Mouse (Mus musculus): ENCODE data around the gene Setd4.
A peak's percentile ranks its signal among the peaks of the same experiment; 100 is the strongest.

Gene Setd4

DNA sequence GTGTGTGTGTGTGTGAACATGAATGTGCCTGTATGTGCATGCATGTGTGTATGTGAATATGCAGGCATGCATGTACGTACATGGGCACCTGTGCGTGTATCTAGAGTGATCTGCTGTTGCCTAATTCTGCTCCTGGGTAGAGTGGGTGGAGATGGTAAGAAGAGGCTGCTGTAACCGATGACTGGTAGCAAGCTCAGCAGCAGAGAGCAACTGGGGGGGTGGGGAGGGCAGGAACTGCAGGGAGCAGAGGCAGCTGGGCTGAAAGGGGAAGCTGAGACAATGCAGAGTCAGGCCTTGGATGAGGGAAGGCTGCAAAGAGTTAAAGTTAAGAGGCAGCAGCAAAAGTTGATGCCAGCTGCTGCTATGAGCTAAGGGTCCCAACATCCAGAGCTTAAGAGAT lies 56.7 kb downstream of the Setd4 start:
- no peak for DNase-seq (ENCODE audit: low read depth in 1 of 2, low spot score in 2 of 2)

DNA sequence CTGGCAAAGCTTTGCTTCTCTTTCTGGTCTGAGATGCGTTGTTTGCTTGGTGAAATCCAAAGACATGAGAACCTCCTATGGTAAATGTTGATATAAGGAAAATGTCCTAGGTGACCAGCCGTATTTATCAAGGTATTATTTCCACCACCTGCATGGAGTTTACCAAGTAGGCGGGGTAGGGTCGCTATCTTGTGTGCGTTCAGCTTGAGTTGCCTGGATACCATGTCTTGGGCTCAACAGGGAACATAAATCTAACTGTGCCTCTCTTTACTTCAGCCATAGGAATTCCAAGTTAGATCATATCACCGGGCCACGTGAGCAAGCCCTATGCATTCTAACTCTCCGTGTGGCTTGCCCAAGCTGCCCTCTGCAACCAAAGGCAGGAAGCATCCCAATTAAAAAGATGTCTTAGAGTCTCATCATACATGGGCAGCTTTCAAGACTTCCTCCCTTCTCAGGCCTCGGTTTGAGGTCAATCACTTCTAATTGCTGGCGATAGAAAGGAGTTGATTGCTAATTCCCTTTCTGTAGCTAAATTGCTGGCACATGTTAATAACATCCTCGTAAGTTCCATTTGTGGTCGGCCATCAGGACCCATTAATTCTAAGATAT lies 57.4 kb downstream of the Setd4 start:
- no peak for DNase-seq (ENCODE audit: low read depth in 1 of 2, low spot score in 2 of 2)

DNA sequence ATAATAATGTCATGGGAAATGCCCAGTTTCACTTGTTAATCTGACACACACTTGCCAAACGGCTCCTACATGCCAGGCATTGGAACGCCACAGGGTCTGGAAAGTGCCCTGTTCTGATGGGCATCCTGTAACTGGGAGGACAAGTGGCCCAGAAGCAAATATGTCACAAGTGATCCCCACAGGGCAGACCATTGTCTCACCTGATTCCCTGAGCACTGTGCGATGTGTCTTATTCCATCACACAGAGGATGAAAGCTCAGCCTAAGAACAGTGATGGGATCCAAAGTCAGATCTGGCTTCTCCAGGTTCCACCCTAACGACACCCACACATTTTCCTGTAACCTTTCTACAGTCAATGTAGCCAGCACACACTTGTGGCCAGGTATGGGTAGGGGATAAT lies 58.9 kb downstream of the Setd4 start:
- no peak for DNase-seq (ENCODE audit: low read depth in 1 of 2, low spot score in 2 of 2)

DNA sequence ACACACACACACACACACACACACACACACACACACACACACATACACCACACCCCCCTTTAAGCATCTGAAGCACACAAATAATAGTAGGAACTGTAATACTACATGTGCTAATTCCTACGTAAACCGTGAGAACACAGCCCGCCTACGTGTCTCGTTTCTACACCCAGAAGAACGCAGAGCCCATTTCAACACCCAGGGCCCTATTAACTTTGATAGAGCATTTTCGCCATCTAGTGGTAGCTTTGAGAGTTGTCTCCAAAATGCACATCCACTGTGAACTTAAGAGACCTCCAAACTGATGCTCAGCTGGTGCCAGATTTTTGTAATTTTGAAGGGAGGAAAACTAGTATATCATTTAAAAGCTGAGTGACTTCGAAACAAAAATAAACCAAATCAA lies 60.2 kb downstream of the Setd4 start:
- peak in 1 of 2 experiments; percentile 23 for DNase-seq (ENCODE audit: low read depth in 1 of 2, low spot score in 2 of 2)

DNA sequence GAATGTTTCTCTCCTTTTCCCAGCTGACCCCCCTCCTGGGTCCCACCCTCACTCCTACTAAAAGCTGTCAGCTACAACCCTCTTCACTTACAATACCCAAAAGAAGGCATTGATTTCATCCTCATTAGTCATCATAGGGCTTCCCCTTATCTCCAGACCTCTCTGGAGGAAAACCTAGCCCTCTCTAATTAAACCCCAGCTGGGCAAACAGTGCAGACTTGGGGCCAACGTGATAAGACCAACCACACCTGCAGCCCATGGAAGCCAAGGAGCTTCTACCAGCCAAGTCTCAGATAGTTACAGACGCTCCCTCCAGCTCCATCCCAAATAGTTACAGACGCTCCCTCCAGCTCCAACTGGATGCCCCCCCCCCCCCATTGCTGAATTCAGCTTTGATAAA lies 64.0 kb downstream of the Setd4 start:
- no peak for DNase-seq (ENCODE audit: low read depth in 1 of 2, low spot score in 2 of 2)

DNA sequence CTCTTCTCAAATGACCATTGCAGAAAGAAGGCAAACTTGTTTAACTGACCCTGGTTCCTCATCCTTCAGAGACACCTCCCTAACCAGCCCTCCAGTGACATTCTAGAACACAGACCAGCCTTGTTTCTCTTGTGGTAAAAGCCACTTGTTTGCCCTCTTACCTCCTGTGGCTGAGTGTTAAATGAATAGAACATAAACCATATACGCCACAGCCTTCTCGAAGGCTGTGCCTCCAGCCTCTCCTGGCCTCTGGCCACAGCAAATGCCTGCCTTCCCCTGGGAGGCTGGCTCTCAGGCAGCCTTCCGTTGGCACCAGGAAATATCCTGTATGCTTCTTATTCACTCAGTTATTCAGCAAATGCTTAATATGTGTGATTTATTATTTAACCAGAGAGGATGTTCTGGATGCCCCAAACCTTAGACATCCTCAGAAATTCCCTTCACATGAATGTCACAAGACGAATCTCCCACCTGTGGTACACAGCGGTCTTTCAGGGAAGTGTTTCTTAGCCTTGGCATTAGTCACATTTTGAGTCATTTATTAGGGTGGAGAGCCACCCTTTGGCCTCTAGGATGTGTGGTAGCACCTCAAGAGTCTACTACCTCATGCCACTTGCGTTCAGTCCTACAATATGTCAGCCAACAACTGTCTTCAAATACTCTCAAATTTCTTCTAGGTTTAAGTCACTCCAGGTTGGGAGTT lies 68.6 kb downstream of the Setd4 start:
- DNase-seq (ENCODE audit: low read depth in 1 of 2, low spot score in 2 of 2): no peak

Measured in monocyte, adult 2 months (primary cell).